Mouse (Mus musculus): ENCODE results near the gene Olfr691. TPM values are rescaled to one million over a fixed set of nuclear protein-coding genes. Genes with fewer than 3 reads are reported as not detected.
"Not testable (repeated sequence)": the region's sequence is repeated elsewhere in the genome, so short reads cannot be mapped to it uniquely, and the experiment has no call there.

Olfr691 gene
- polyA plus RNA-seq, 1 experiment = not detected

DNA sequence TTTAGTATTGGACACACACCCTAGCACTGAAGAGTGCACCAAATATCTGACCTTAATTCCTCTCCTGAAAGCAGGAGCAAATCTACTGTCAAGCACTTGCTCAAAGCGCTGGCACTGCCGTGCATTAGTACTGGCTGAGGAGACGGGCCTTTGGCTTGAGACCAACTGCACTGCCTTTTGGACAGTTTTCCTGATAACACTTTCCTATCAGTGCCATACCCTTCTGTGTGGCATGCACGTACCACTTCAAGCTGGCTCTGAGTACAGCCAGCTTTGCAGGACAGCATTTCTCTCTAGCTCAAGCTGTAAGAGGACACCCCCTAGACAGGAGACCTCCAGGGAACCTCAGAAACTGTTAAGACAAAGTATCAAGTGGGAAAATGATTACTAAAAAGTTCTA lies 31.4 kb upstream of the Olfr691 start:
- H3K79me3 ChIP-seq (ENCODE audit: low read depth) = no peaks in the 10 kb centered on the region
- no peak overlapping the region for H3ac ChIP-seq (ENCODE audit: control insufficient read depth, insufficient read length, low read depth)
- H3K79me2 ChIP-seq (ENCODE audit: control insufficient read depth, insufficient read depth) = no peaks in the 10 kb centered on the region
- H3K27me3 ChIP-seq (ENCODE audit: control insufficient read depth, insufficient read depth, insufficient read length) = no peaks in the 10 kb centered on the region
- H3K36me3 ChIP-seq (ENCODE audit: control insufficient read depth, insufficient read depth) = peaks cover 5% of the 10 kb centered on the region
- H3K4me3 ChIP-seq (ENCODE audit: insufficient read depth, poor library complexity, severe bottlenecking) = no peak overlapping the region
- TF ChIP-seq CTCF (IDR thresholded peaks at IDR 0.05; ENCODE audit: control insufficient read depth, insufficient read depth, insufficient read length) (no peak), CEBPB (IDR thresholded peaks at IDR 0.05; ENCODE audit: low read depth) (no peak)

DNA sequence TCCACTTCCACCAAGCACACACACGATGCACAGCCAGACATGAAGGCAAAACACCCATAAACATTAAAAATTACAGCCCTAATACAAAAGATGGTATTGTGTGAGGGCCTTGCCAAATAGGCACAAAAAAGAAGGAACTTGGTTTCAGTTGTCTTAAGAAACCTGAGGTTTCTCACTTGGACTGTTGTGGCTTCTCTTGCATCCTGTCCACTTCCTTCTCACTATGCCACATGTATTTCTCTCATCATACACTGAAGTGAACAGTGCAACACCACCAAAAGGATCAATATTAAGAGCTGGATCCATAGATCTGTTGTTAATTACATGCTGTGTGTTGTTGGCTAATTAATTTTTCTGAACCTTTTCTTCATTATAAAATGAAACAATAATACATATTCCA lies 30.8 kb upstream of the Olfr691 start:
- H3K27me3 ChIP-seq (ENCODE audit: control insufficient read depth, insufficient read depth, insufficient read length) = no peaks in the 10 kb centered on the region
- H3ac ChIP-seq (ENCODE audit: control insufficient read depth, insufficient read length, low read depth) = no peak overlapping the region
- H3K36me3 ChIP-seq (ENCODE audit: control insufficient read depth, insufficient read depth) = peaks cover 5% of the 10 kb centered on the region
- H3K79me3 ChIP-seq (ENCODE audit: low read depth) = no peaks in the 10 kb centered on the region
- TF ChIP-seq USF1 (IDR thresholded peaks at IDR 0.05; ENCODE audit: low read depth) = no peak
- no peak for TF ChIP-seq MYOG (IDR thresholded peaks at IDR 0.05; ENCODE audit: control insufficient read depth, extremely low read depth, insufficient read length)
- no peak for TF ChIP-seq MYOD1 (IDR thresholded peaks at IDR 0.05; ENCODE audit: control insufficient read depth, insufficient read length, low read depth)
- no peak for TF ChIP-seq CTCF (IDR thresholded peaks at IDR 0.05; ENCODE audit: control insufficient read depth, insufficient read depth, insufficient read length)
- no peak for TF ChIP-seq FOSL1 (IDR thresholded peaks at IDR 0.05; ENCODE audit: insufficient read depth, low read length, poor library complexity, severe bottlenecking)
- TF ChIP-seq MAX (IDR thresholded peaks at IDR 0.05) = no peak
- no peak for TF ChIP-seq CEBPB (IDR thresholded peaks at IDR 0.05; ENCODE audit: low read depth)
- H3K4me3 ChIP-seq (ENCODE audit: insufficient read depth, poor library complexity, severe bottlenecking) = no peak overlapping the region
- H3K79me2 ChIP-seq (ENCODE audit: control insufficient read depth, insufficient read depth) = no peaks in the 10 kb centered on the region

DNA sequence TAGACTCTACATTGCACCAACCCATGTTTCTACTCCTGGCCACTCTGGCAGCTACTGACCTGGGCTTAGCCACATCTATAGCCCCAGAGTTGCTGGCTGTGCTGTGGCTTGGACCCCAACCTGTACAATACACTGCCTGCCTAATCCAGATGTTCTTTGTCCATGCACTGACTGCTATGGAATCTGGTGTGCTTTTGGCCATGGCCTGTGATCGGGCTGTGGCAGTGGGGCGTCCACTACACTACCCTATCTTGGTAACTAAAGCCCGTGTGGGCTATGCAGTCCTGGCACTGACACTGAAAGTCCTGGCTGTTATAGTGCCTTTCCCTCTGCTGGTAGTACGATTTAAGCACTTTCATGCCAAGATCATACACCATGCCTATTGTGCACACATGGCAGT lies 26.5 kb upstream of the Olfr691 start:
- Histone ChIP-seq H3K27me3 (ENCODE audit: control insufficient read depth, insufficient read depth, insufficient read length) (no peaks in the 10 kb centered on the region), H3K36me3 (ENCODE audit: control insufficient read depth, insufficient read depth) (peaks cover 1% of the 10 kb centered on the region), H3ac (ENCODE audit: control insufficient read depth, insufficient read length, low read depth) (no peak overlapping the region), H3K4me3 (ENCODE audit: insufficient read depth, poor library complexity, severe bottlenecking) (no peak overlapping the region), H3K79me3 (ENCODE audit: low read depth) (no peaks in the 10 kb centered on the region), H3K79me2 (ENCODE audit: control insufficient read depth, insufficient read depth) (no peaks in the 10 kb centered on the region)
- no peak for TF ChIP-seq CTCF (IDR thresholded peaks at IDR 0.05; ENCODE audit: control insufficient read depth, insufficient read depth, insufficient read length)
- TF ChIP-seq MYOD1 (IDR thresholded peaks at IDR 0.05; ENCODE audit: control insufficient read depth, insufficient read length, low read depth) = no peak
- no peak for TF ChIP-seq FOSL1 (IDR thresholded peaks at IDR 0.05; ENCODE audit: insufficient read depth, low read length, poor library complexity, severe bottlenecking)
- no peak for TF ChIP-seq MYOG (IDR thresholded peaks at IDR 0.05; ENCODE audit: control insufficient read depth, extremely low read depth, insufficient read length)
- TF ChIP-seq USF1 (IDR thresholded peaks at IDR 0.05; ENCODE audit: low read depth) = no peak
- no peak for TF ChIP-seq CEBPB (IDR thresholded peaks at IDR 0.05; ENCODE audit: low read depth)
- TF ChIP-seq MAX (IDR thresholded peaks at IDR 0.05) = no peak

DNA sequence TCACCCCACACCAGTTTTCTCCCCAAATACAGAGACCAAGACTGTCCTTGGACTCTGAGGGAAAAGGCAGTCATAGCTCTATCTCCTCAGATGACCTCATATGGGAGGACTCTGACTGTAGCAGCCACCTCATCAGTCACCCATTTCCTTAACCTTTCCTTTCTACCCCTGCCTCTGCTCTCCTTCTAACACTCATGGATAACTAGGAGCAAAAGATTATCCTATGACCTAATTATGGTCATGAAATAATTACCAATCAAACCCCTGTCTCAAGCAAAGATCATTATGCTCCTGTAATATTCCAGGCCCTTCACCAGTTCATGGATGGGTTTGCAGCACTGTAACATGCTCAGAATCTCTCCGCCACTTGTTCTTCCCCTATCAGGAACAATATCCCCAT lies 25.9 kb upstream of the Olfr691 start, which contains the start of gene Olfr692:
Gene Olfr692 (plus strand): TSS at position 301 of the 400 bp plus-strand sequence.
- TF ChIP-seq CEBPB (IDR thresholded peaks at IDR 0.05; ENCODE audit: low read depth) (no peak), MAX (IDR thresholded peaks at IDR 0.05) (no peak), MYOD1 (IDR thresholded peaks at IDR 0.05; ENCODE audit: control insufficient read depth, insufficient read length, low read depth) (no peak), USF1 (IDR thresholded peaks at IDR 0.05; ENCODE audit: low read depth) (no peak), MYOG (IDR thresholded peaks at IDR 0.05; ENCODE audit: control insufficient read depth, extremely low read depth, insufficient read length) (no peak), CTCF (IDR thresholded peaks at IDR 0.05; ENCODE audit: control insufficient read depth, insufficient read depth, insufficient read length) (no peak), FOSL1 (IDR thresholded peaks at IDR 0.05; ENCODE audit: insufficient read depth, low read length, poor library complexity, severe bottlenecking) (no peak)
- Histone ChIP-seq H3K4me3 (ENCODE audit: insufficient read depth, poor library complexity, severe bottlenecking) (no peak within 1 kb of the TSS), H3K79me2 (ENCODE audit: control insufficient read depth, insufficient read depth) (no peaks in the 10 kb centered on the region), H3K27me3 (ENCODE audit: control insufficient read depth, insufficient read depth, insufficient read length) (no peaks in the 10 kb centered on the region), H3K36me3 (ENCODE audit: control insufficient read depth, insufficient read depth) (no peaks in the 10 kb centered on the region), H3K79me3 (ENCODE audit: low read depth) (no peaks in the 10 kb centered on the region), H3ac (ENCODE audit: control insufficient read depth, insufficient read length, low read depth) (no peak within 1 kb of the TSS)

DNA sequence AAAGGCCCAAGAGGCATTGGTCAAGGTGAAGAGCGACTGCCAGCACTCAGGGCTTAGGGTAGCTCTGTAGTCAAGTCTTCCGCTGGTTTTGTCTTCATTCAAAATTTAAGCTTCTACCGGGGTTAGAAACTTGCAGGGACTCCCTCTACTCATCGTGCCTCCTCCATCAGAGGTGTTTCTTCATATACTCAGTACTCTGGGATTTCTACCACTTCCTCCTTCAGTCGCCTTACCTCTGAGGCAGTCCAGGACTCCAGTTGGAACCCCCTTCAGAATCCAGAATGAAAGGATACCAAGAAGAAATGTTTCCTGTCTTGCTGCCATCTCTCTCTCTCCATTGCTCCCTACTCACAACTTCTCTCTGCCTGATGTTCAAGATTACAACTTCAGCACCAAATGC lies 25.2 kb upstream of the Olfr691 start:
- Histone ChIP-seq H3K79me2 (ENCODE audit: control insufficient read depth, insufficient read depth) (no peaks in the 10 kb centered on the region), H3K4me3 (ENCODE audit: insufficient read depth, poor library complexity, severe bottlenecking) (no peak overlapping the region), H3K79me3 (ENCODE audit: low read depth) (no peaks in the 10 kb centered on the region), H3ac (ENCODE audit: control insufficient read depth, insufficient read length, low read depth) (no peak overlapping the region), H3K36me3 (ENCODE audit: control insufficient read depth, insufficient read depth) (no peaks in the 10 kb centered on the region), H3K27me3 (ENCODE audit: control insufficient read depth, insufficient read depth, insufficient read length) (no peaks in the 10 kb centered on the region)
- no peak for TF ChIP-seq CEBPB (IDR thresholded peaks at IDR 0.05; ENCODE audit: low read depth)
- no peak for TF ChIP-seq MAX (IDR thresholded peaks at IDR 0.05)
- TF ChIP-seq MYOG (IDR thresholded peaks at IDR 0.05; ENCODE audit: control insufficient read depth, extremely low read depth, insufficient read length) = no peak
- TF ChIP-seq MYOD1 (IDR thresholded peaks at IDR 0.05; ENCODE audit: control insufficient read depth, insufficient read length, low read depth) = no peak
- no peak for TF ChIP-seq CTCF (IDR thresholded peaks at IDR 0.05; ENCODE audit: control insufficient read depth, insufficient read depth, insufficient read length)
- TF ChIP-seq FOSL1 (IDR thresholded peaks at IDR 0.05; ENCODE audit: insufficient read depth, low read length, poor library complexity, severe bottlenecking) = no peak

DNA sequence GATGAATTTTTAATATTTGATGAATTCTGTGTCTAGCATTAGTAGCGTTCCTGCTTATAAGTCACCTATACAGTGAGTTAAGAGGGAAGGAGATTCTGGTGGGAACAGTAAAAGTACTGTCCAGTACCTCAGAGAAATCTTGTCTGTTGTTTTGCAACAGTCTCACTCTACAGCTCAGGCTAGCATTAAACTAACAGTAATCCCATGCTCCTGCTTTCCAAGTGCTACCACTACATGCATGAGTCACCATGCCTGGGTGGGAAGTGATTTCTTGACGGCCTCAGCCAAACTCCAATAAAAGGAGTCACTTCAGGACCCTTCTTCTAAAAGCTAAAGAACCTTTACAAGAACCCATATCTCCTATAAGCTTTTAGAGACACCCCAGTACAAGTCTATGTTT lies 19.6 kb upstream of the Olfr691 start:
- Histone ChIP-seq H3K4me3 (ENCODE audit: insufficient read depth, poor library complexity, severe bottlenecking) (no peak overlapping the region), H3K79me3 (ENCODE audit: low read depth) (no peaks in the 10 kb centered on the region), H3K27me3 (ENCODE audit: control insufficient read depth, insufficient read depth, insufficient read length) (peaks cover 3% of the 10 kb centered on the region), H3K79me2 (ENCODE audit: control insufficient read depth, insufficient read depth) (no peaks in the 10 kb centered on the region), H3ac (ENCODE audit: control insufficient read depth, insufficient read length, low read depth) (no peak overlapping the region), H3K36me3 (ENCODE audit: control insufficient read depth, insufficient read depth) (no peaks in the 10 kb centered on the region)
- TF ChIP-seq CEBPB (IDR thresholded peaks at IDR 0.05; ENCODE audit: low read depth) (no peak), MYOD1 (IDR thresholded peaks at IDR 0.05; ENCODE audit: control insufficient read depth, insufficient read length, low read depth) (no peak), USF1 (IDR thresholded peaks at IDR 0.05; ENCODE audit: low read depth) (no peak), MAX (IDR thresholded peaks at IDR 0.05) (no peak), MYOG (IDR thresholded peaks at IDR 0.05; ENCODE audit: control insufficient read depth, extremely low read depth, insufficient read length) (no peak), CTCF (IDR thresholded peaks at IDR 0.05; ENCODE audit: control insufficient read depth, insufficient read depth, insufficient read length) (no peak), FOSL1 (IDR thresholded peaks at IDR 0.05; ENCODE audit: insufficient read depth, low read length, poor library complexity, severe bottlenecking) (no peak)

DNA sequence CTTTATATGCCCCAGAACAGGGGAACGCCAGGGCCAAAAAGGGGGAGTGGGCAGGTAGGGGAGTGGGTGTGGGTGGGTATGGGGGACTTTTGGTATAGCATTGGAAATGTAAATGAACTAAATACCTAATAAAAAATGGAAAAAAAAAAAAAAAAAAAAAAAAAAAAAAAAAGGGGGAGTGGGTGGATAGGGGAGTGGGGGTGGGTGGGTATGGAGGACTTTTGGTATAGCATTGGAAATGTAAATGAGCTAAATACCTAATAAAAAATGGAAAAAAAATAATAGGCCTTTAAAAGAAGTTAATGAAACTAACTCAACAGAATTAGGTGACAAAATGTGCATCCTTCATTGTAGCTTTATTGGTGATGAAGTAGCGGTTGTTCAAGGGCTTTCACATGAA lies 14.4 kb upstream of the Olfr691 start:
- H3K4me3 ChIP-seq (ENCODE audit: insufficient read depth, poor library complexity, severe bottlenecking); H3ac ChIP-seq (ENCODE audit: control insufficient read depth, insufficient read length, low read depth); H3K36me3 ChIP-seq (ENCODE audit: control insufficient read depth, insufficient read depth); H3K27me3 ChIP-seq (ENCODE audit: control insufficient read depth, insufficient read depth, insufficient read length); H3K79me2 ChIP-seq (ENCODE audit: control insufficient read depth, insufficient read depth); H3K79me3 ChIP-seq (ENCODE audit: low read depth): not testable (repeated sequence)

DNA sequence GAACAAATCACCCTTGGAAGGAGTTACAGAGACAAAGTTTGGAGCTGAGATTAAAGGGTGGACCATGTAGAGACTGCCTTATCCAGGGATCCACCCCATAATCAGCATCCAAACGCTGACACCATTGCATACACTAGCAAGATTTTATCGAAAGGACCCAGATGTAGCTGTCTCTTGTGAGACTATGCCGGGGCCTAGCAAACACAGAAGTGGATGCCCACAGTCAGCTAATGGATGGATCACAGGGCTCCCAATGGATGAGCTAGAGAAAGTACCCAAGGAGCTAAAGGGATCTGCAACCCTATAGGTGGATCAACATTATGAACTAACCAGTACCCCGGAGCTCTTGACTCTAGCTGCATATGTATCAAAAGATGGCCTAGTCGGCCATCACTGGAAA lies 14.0 kb upstream of the Olfr691 start:
- not testable (repeated sequence) for H3K36me3 ChIP-seq (ENCODE audit: control insufficient read depth, insufficient read depth); H3K27me3 ChIP-seq (ENCODE audit: control insufficient read depth, insufficient read depth, insufficient read length); H3ac ChIP-seq (ENCODE audit: control insufficient read depth, insufficient read length, low read depth); H3K79me3 ChIP-seq (ENCODE audit: low read depth); H3K79me2 ChIP-seq (ENCODE audit: control insufficient read depth, insufficient read depth); H3K4me3 ChIP-seq (ENCODE audit: insufficient read depth, poor library complexity, severe bottlenecking)

Measured in C2C12 (cell line).